Comparison of ENCODE assay signal across 11 mouse cellular contexts in genomic region chr7:141230570-141230969, GRCm38 (mm10). TPM values are rescaled to one million over a fixed set of nuclear protein-coding genes. Genes with fewer than 3 reads are reported as not detected.
DNase-seq lines count a peak whose midpoint lies in the region; ATAC-seq and TF ChIP-seq lines count a peak whose summit lies in the region.
"Had no signal": no experiment of that assay in that cellular context is flagged by ENCODE, and none has a peak within 500 bp of the region (broad histone marks: within the 10 kb centered on the region; RNA-seq: fewer than 3 reads in every experiment).

No protein-coding gene starts in this region.

- H3K79me2 ChIP-seq in myocyte (ENCODE audit: control insufficient read depth, insufficient read depth), result peaks cover 64% of the 10 kb centered on the region

- H3K4me3 ChIP-seq in heart, embryonic 13.5 days, result peak overlapping the region; percentile 99
- H3K4me3 ChIP-seq in megakaryocyte, embryonic 14.5 days (replicated peaks), result peak overlapping the region; percentile 79
- H3K4me3 ChIP-seq in embryonic facial prominence, embryonic 14.5 days (ENCODE audit: low read depth, low read length), result no peak overlapping the region
- H3K4me3 ChIP-seq in myocyte, result peak overlapping the region; percentile 80

- peak overlapping the region; percentile 98; the same call in 1 of the 2 replicates for H3K9ac ChIP-seq in heart, embryonic 13.5 days
- no peak overlapping the region for H3K9ac ChIP-seq in embryonic facial prominence, embryonic 14.5 days (ENCODE audit: low read depth, low read length)

- H3K27ac ChIP-seq in heart, embryonic 13.5 days (replicated peaks), result no peak overlapping the region
- no peak overlapping the region for H3K27ac ChIP-seq in embryonic facial prominence, embryonic 14.5 days (replicated peaks; ENCODE audit: low read depth, low read length)
- H3K27ac ChIP-seq: limb, embryonic 15.5 days had no signal

- WGBS in heart, embryonic 13.5 days, result 87% methylated on average over 4 of the region's 4 CpGs
- 89% methylated on average over 4 of the region's 4 CpGs for WGBS in embryonic facial prominence, embryonic 14.5 days

- H3K27me3 ChIP-seq in heart, embryonic 13.5 days (replicated peaks), result no peaks in the 10 kb centered on the region
- no peaks in the 10 kb centered on the region for H3K27me3 ChIP-seq in megakaryocyte, embryonic 14.5 days (replicated peaks)
- no peaks in the 10 kb centered on the region for H3K27me3 ChIP-seq in embryonic facial prominence, embryonic 14.5 days (replicated peaks; ENCODE audit: control insufficient read depth, insufficient read depth, low read length)
- no peaks in the 10 kb centered on the region for H3K27me3 ChIP-seq in myocyte (ENCODE audit: control insufficient read depth, insufficient read depth, insufficient read length)
- H3K27me3 ChIP-seq: limb, embryonic 15.5 days had no signal

- peaks cover 23% of the 10 kb centered on the region for H3K4me1 ChIP-seq in heart, embryonic 13.5 days
- H3K4me1 ChIP-seq in megakaryocyte, embryonic 14.5 days, result peaks cover 52% of the 10 kb centered on the region
- H3K4me1 ChIP-seq in embryonic facial prominence, embryonic 14.5 days (ENCODE audit: control insufficient read depth, insufficient read depth, low read length), result peaks cover 9% of the 10 kb centered on the region

- H3K36me3 ChIP-seq in heart, embryonic 13.5 days, result peaks cover 52% of the 10 kb centered on the region
- peaks cover 51% of the 10 kb centered on the region for H3K36me3 ChIP-seq in megakaryocyte, embryonic 14.5 days (replicated peaks; ENCODE audit: low read length)
- peaks cover 50% of the 10 kb centered on the region for H3K36me3 ChIP-seq in embryonic facial prominence, embryonic 14.5 days (ENCODE audit: control insufficient read depth, insufficient read depth, low read length)
- H3K36me3 ChIP-seq in myocyte (ENCODE audit: control insufficient read depth, insufficient read depth), result peaks cover 37% of the 10 kb centered on the region

- H3ac ChIP-seq in myocyte (ENCODE audit: control insufficient read depth, insufficient read length), result no peak overlapping the region

- no peak for TF ChIP-seq POLR2A in myocyte (IDR thresholded peaks at IDR 0.05; ENCODE audit: insufficient read length, low read depth)

- no peaks in the 10 kb centered on the region for H3K9me3 ChIP-seq in heart, embryonic 13.5 days
- no peaks in the 10 kb centered on the region for H3K9me3 ChIP-seq in megakaryocyte, embryonic 14.5 days
- H3K9me3 ChIP-seq in embryonic facial prominence, embryonic 14.5 days (ENCODE audit: control insufficient read depth, low read length), result no peaks in the 10 kb centered on the region
- H3K9me3 ChIP-seq: limb, embryonic 15.5 days had no signal

- no peak for DNase-seq in heart, adult 18-20 months
- DNase-seq in embryonic facial prominence, embryonic 14.5 days (ENCODE audit: low spot score), result no peak
- DNase-seq in layer of hippocampus, postnatal 14 days (ENCODE audit: low spot score in 2 of 2), result no peak
- DNase-seq: cerebellum, adult 11 months; thymus, adult 18-20 months had no signal

- peak overlapping the region; percentile 97 for H3K4me2 ChIP-seq in heart, embryonic 13.5 days
- H3K4me2 ChIP-seq in embryonic facial prominence, embryonic 14.5 days (ENCODE audit: low read depth, low read length), result peak overlapping the region; percentile 92; the same call in 1 of the 2 replicates
- H3K4me2 ChIP-seq in myocyte (ENCODE audit: low read depth), result peak overlapping the region; percentile 97

- ATAC-seq in heart, embryonic 13.5 days (ENCODE audit: extremely low read depth, insufficient number of reproducible peaks, low FRiP score, low TSS enrichment), result no peak
- ATAC-seq in megakaryocyte, adult 5-6 weeks (ENCODE audit: poor library complexity, severe bottlenecking), result no peak
- ATAC-seq in embryonic facial prominence, embryonic 14.5 days (ENCODE audit: low read depth), result no peak
- no peak for ATAC-seq in erythroid progenitor cell, adult 5-6 weeks (replicated peaks; ENCODE audit: low FRiP score, poor library complexity, severe bottlenecking)

TF ChIP-seq in myocyte, 11 proteins besides CTCF, POLR2A, EP300 and RAD21:
- TF ChIP-seq MYOG (IDR thresholded peaks at IDR 0.05; ENCODE audit: control insufficient read depth in 1 of 3, insufficient read depth in 1 of 3, insufficient read length in 2 of 3, low read depth in 2 of 3), result peak in 1 of 3 experiments; percentile 71
- TF ChIP-seq USF1 (IDR thresholded peaks at IDR 0.05; ENCODE audit: low read depth), result no peak

RNA-seq across cellular contexts. Expression of gene Phrf1, which starts 2.0 kb away (rescaled TPM):
- 43.5 and 46.2 TPM in 2 replicates for polyA plus RNA-seq in heart, embryonic 13.5 days (2015; fragmentation: Nextera tagmentation; extraction: Ambion mirVana)
- 10 to 100 TPM; 33.7 to 34.8 TPM for total RNA-seq in heart, adult 18-20 months (2021)
- 82.9 and 114 TPM in 2 replicates for polyA plus RNA-seq in megakaryocyte, embryonic 14.5 days (2012; ENCODE audit: insufficient read depth, low replicate concordance)
- total RNA-seq in megakaryocyte, adult 5-6 weeks (2015), result 42.8 and 48.9 TPM in 2 replicates
- total RNA-seq in megakaryocyte, adult 5-6 weeks (2017), result 48.7 and 63.5 TPM in 2 replicates
- polyA plus RNA-seq in embryonic facial prominence, embryonic 14.5 days (2014; fragmentation: Nextera tagmentation; extraction: Ambion mirVana), result 59.8 and 62.7 TPM in 2 replicates
- polyA plus RNA-seq in myocyte (2012; fragmentation: generic; extraction: Trizol), result 44.5 TPM
- 80.1 and 114 TPM in 2 replicates for total RNA-seq in erythroid progenitor cell, adult 5-6 weeks (2015; ENCODE audit: low replicate concordance)
- 63.5 and 90.0 TPM in 2 replicates for total RNA-seq in erythroid progenitor cell, adult 5-6 weeks (2017; ENCODE audit: low replicate concordance)
- total RNA-seq in layer of hippocampus, postnatal 14 days (2021), result 10 to 100 TPM; 66.9 to 77.2 TPM

RNA-seq across cellular contexts. Expression of gene Rassf7, which starts 14.9 kb away (rescaled TPM):
- 15.1 and 15.3 TPM in 2 replicates for polyA plus RNA-seq in heart, embryonic 13.5 days (2015; fragmentation: Nextera tagmentation; extraction: Ambion mirVana)
- total RNA-seq in heart, adult 18-20 months (2021), result under 1 TPM; 0.57 to 0.87 TPM
- 3.6 and 11.1 TPM in 2 replicates for polyA plus RNA-seq in megakaryocyte, embryonic 14.5 days (2012; ENCODE audit: insufficient read depth, low replicate concordance)
- 3.9 and 4.1 TPM in 2 replicates for total RNA-seq in megakaryocyte, adult 5-6 weeks (2015)
- 2.2 and 4.1 TPM in 2 replicates for total RNA-seq in megakaryocyte, adult 5-6 weeks (2017)
- polyA plus RNA-seq in embryonic facial prominence, embryonic 14.5 days (2014; fragmentation: Nextera tagmentation; extraction: Ambion mirVana), result 26.7 and 30.2 TPM in 2 replicates
- polyA plus RNA-seq in myocyte (2012; fragmentation: generic; extraction: Trizol), result 54.5 TPM
- total RNA-seq in erythroid progenitor cell, adult 5-6 weeks (2015; ENCODE audit: low replicate concordance), result 33.1 and 33.9 TPM in 2 replicates
- 10.9 and 13.4 TPM in 2 replicates for total RNA-seq in erythroid progenitor cell, adult 5-6 weeks (2017; ENCODE audit: low replicate concordance)
- 1 to 10 TPM in 1 of 2 experiments, under 1 TPM in 1; 0.83 to 1.2 TPM for total RNA-seq in layer of hippocampus, postnatal 14 days (2021)

RNA-seq across cellular contexts. Expression of gene Lmntd2, which starts 16.7 kb away (rescaled TPM):
- 0.56 and 0.72 TPM in 2 replicates for polyA plus RNA-seq in heart, embryonic 13.5 days (2015; fragmentation: Nextera tagmentation; extraction: Ambion mirVana)
- not detected for total RNA-seq in heart, adult 18-20 months (2021)
- polyA plus RNA-seq in megakaryocyte, embryonic 14.5 days (2012; ENCODE audit: insufficient read depth, low replicate concordance), result 0.57 TPM in 1 of 2 replicates, not detected in the other
- total RNA-seq in megakaryocyte, adult 5-6 weeks (2015), result 0.36 TPM in 1 of 2 replicates, not detected in the other
- total RNA-seq in megakaryocyte, adult 5-6 weeks (2017), result 0.04 TPM in 1 of 2 replicates, not detected in the other
- 1.3 and 1.5 TPM in 2 replicates for polyA plus RNA-seq in embryonic facial prominence, embryonic 14.5 days (2014; fragmentation: Nextera tagmentation; extraction: Ambion mirVana)
- 0.10 TPM for polyA plus RNA-seq in myocyte (2012; fragmentation: generic; extraction: Trizol)
- 1.8 TPM in 1 of 2 replicates, not detected in the other for total RNA-seq in erythroid progenitor cell, adult 5-6 weeks (2015; ENCODE audit: low replicate concordance)
- total RNA-seq in erythroid progenitor cell, adult 5-6 weeks (2017; ENCODE audit: low replicate concordance), result 2.2 TPM in 1 of 2 replicates, not detected in the other
- not detected for total RNA-seq in layer of hippocampus, postnatal 14 days (2021)

RNA-seq across cellular contexts. Expression of gene Irf7, which starts 35.7 kb away (rescaled TPM):
- 3.4 and 4.2 TPM in 2 replicates for polyA plus RNA-seq in heart, embryonic 13.5 days (2015; fragmentation: Nextera tagmentation; extraction: Ambion mirVana)
- 1 to 10 TPM; 2.3 to 3.1 TPM for total RNA-seq in heart, adult 18-20 months (2021)
- polyA plus RNA-seq in megakaryocyte, embryonic 14.5 days (2012; ENCODE audit: insufficient read depth, low replicate concordance), result 154 and 188 TPM in 2 replicates
- total RNA-seq in megakaryocyte, adult 5-6 weeks (2015), result 42.6 and 50.5 TPM in 2 replicates
- total RNA-seq in megakaryocyte, adult 5-6 weeks (2017), result 60.6 and 65.6 TPM in 2 replicates
- 2.3 and 2.4 TPM in 2 replicates for polyA plus RNA-seq in embryonic facial prominence, embryonic 14.5 days (2014; fragmentation: Nextera tagmentation; extraction: Ambion mirVana)
- 0.97 TPM for polyA plus RNA-seq in myocyte (2012; fragmentation: generic; extraction: Trizol)
- total RNA-seq in erythroid progenitor cell, adult 5-6 weeks (2015; ENCODE audit: low replicate concordance), result 52.8 and 81.4 TPM in 2 replicates
- total RNA-seq in erythroid progenitor cell, adult 5-6 weeks (2017; ENCODE audit: low replicate concordance), result 68.6 and 76.5 TPM in 2 replicates
- total RNA-seq in layer of hippocampus, postnatal 14 days (2021), result 1 to 10 TPM in 1 of 2 experiments, under 1 TPM in 1; 0.46 to 1.3 TPM

RNA-seq across cellular contexts. Expression of gene Lrrc56, which starts 36.6 kb away (rescaled TPM):
- 3.1 and 3.3 TPM in 2 replicates for polyA plus RNA-seq in heart, embryonic 13.5 days (2015; fragmentation: Nextera tagmentation; extraction: Ambion mirVana)
- total RNA-seq in heart, adult 18-20 months (2021), result 1 to 10 TPM; 2.0 to 3.4 TPM
- 12.2 and 18.5 TPM in 2 replicates for polyA plus RNA-seq in megakaryocyte, embryonic 14.5 days (2012; ENCODE audit: insufficient read depth, low replicate concordance)
- 2.1 and 2.2 TPM in 2 replicates for total RNA-seq in megakaryocyte, adult 5-6 weeks (2015)
- 1.3 and 4.3 TPM in 2 replicates for total RNA-seq in megakaryocyte, adult 5-6 weeks (2017)
- 6.0 and 7.2 TPM in 2 replicates for polyA plus RNA-seq in embryonic facial prominence, embryonic 14.5 days (2014; fragmentation: Nextera tagmentation; extraction: Ambion mirVana)
- polyA plus RNA-seq in myocyte (2012; fragmentation: generic; extraction: Trizol), result 1.1 TPM
- total RNA-seq in erythroid progenitor cell, adult 5-6 weeks (2015; ENCODE audit: low replicate concordance), result 8.3 and 8.8 TPM in 2 replicates
- total RNA-seq in erythroid progenitor cell, adult 5-6 weeks (2017; ENCODE audit: low replicate concordance), result 3.6 and 5.8 TPM in 2 replicates
- 1 to 10 TPM; 4.9 to 6.7 TPM for total RNA-seq in layer of hippocampus, postnatal 14 days (2021)
